Mouse (Mus musculus) limb, embryonic 11.5 days (tissue): Measurements from ENCODE around the gene Tenm3. TPM values are rescaled to one million over a fixed set of nuclear protein-coding genes. Genes with fewer than 3 reads are reported as not detected.

ENCODE experiments used
- ATAC-seq: fragments of 200-750 bp; cut with Nextera tagmentation; 2 replicates; pipeline ENCODE4 v1.8.0; 2017; ENCODE audit warnings: low read depth; ENCODE audit not compliant: insufficient number of reproducible peaks, low FRiP score, low TSS enrichment
- DNase-seq: peaks from one replicate; pipeline ENCODE4 v3.0.0-alpha.2; 2015; ENCODE audit warnings: low spot score
- H3K27ac ChIP-seq: fragments of 300-500 bp; sonication (generic); replicated peaks from 2 replicates; pipeline ENCODE4 v1.5.1; 2014; ENCODE audit warnings: low read depth, mild to moderate bottlenecking, low read length
- H3K27me3 ChIP-seq: fragments of 300-500 bp; sonication (generic); 2 replicates; pipeline ENCODE4 v1.6.1; 2014; ENCODE audit warnings: mild to moderate bottlenecking, low read length, mixed read lengths; ENCODE audit not compliant: control insufficient read depth, insufficient read depth
- H3K36me3 ChIP-seq: fragments of 300-500 bp; sonication (generic); 2 replicates; pipeline ENCODE4 v1.6.1; 2014; ENCODE audit warnings: mild to moderate bottlenecking, low read length, moderate library complexity, mixed read lengths; ENCODE audit not compliant: control insufficient read depth, insufficient read depth
- H3K4me1 ChIP-seq: fragments of 300-500 bp; sonication (generic); 2 replicates; pipeline ENCODE4 v1.6.1; 2014; ENCODE audit warnings: low read length, mixed read lengths; ENCODE audit not compliant: control insufficient read depth, insufficient read depth
- H3K4me2 ChIP-seq: fragments of 300-500 bp; sonication (generic); 2 replicates; pipeline ENCODE4 v1.6.1; 2014; ENCODE audit warnings: low read depth, mild to moderate bottlenecking, moderate library complexity; ENCODE audit not compliant: severe bottlenecking
- H3K4me3 ChIP-seq: fragments of 300-500 bp; sonication (generic); 2 replicates; pipeline ENCODE4 v1.5.1; 2014; ENCODE audit warnings: low read depth, low read length
- H3K9ac ChIP-seq: fragments of 300-500 bp; sonication (generic); 2 replicates; pipeline ENCODE4 v1.6.1; 2014; ENCODE audit warnings: mild to moderate bottlenecking, low read length
- H3K9me3 ChIP-seq: fragments of 300-500 bp; sonication (generic); 2 replicates; pipeline ENCODE4 v1.6.1; 2016; ENCODE audit warnings: low read length; ENCODE audit not compliant: control insufficient read depth
- WGBS: fragments of 180-500 bp; shearing (Covaris S2); extraction: QIAGEN DNeasy Blood & Tissue Kit; methylation state at CpG from one replicate; pipeline ENCODE4 v1.1.7; 2014; 5-methylcytosine and 5-hydroxymethylcytosine counted together
- polyA plus RNA-seq: library from polyadenylated mRNA; unstranded; fragments of >200 nt; fragmentation: Nextera tagmentation; extraction: Ambion mirVana; gene quantifications from 2 replicates; pipeline ENCODE4 v1.2.1, GENCODE M21; 2014

Gene Tenm3
- polyA plus RNA-seq, 1 experiment from 2014 or later, result 52.1 TPM

- Histone ChIP-seq H3K27ac (peak overlapping the region; percentile 99), H3K9me3 (no peaks in the 10 kb centered on the region), H3K27me3 (no peaks in the 10 kb centered on the region), H3K36me3 (no peaks in the 10 kb centered on the region), H3K4me3 (peak overlapping the region; percentile 75), H3K9ac (peak overlapping the region; percentile 67), H3K4me1 (peaks cover 7% of the 10 kb centered on the region; the same call in 1 of the 2 replicates), H3K4me2 (peak overlapping the region; percentile 70)
- ATAC-seq, result no peak
- under 1% methylated on average over 9 of the region's 9 CpGs for WGBS
- peak; percentile 56 for DNase-seq
Measured at GRCm38 (mm10) chr8:48553791-48554288, 289.9 kb downstream of the Tenm3 start.

- no peaks in the 10 kb centered on the region for H3K27me3 ChIP-seq
- H3K36me3 ChIP-seq, result no peaks in the 10 kb centered on the region
- no peak overlapping the region for H3K4me2 ChIP-seq
- DNase-seq (no peak), ATAC-seq (no peak)
- H3K4me1 ChIP-seq, result peaks cover 7% of the 10 kb centered on the region; the same call in 1 of the 2 replicates
- H3K9me3 ChIP-seq, result no peaks in the 10 kb centered on the region
- no peak overlapping the region for H3K4me3 ChIP-seq
- H3K27ac ChIP-seq, result no peak overlapping the region
- no peak overlapping the region for H3K9ac ChIP-seq
- WGBS, result 20% methylated on average over 2 of the region's 2 CpGs
Measured at GRCm38 (mm10) chr8:48552306-48552705, 291.4 kb downstream of the Tenm3 start.

- no peak overlapping the region for H3K4me2 ChIP-seq
- 80% methylated on average over 5 of the region's 5 CpGs for WGBS
Measured at GRCm38 (mm10) chr8:48551370-48551769, 292.4 kb downstream of the Tenm3 start.

GRCm38 (mm10) chr8:48548908-48549307 is 294.8 kb downstream of the Tenm3 start:
- 90% methylated on average over 9 of the region's 9 CpGs for WGBS
- no peak overlapping the region for H3K4me3 ChIP-seq

More at GRCm38 (mm10) chr8:48551370-48551769, 292.4 kb downstream of the Tenm3 start:
- ATAC-seq (no peak), DNase-seq (no peak)
- H3K9me3 ChIP-seq, result no peaks in the 10 kb centered on the region
- H3K27ac ChIP-seq, result no peak overlapping the region
- H3K4me3 ChIP-seq, result no peak overlapping the region
- H3K4me1 ChIP-seq, result peaks cover 7% of the 10 kb centered on the region; the same call in 1 of the 2 replicates
- no peak overlapping the region for H3K9ac ChIP-seq
- no peaks in the 10 kb centered on the region for H3K36me3 ChIP-seq
- no peaks in the 10 kb centered on the region for H3K27me3 ChIP-seq

GRCm38 (mm10) chr8:48545631-48546030 is 298.1 kb downstream of the Tenm3 start:
- Histone ChIP-seq H3K27me3 (no peaks in the 10 kb centered on the region), H3K4me3 (no peak overlapping the region), H3K4me1 (0 out of 2 replicates have a peak, but pooled peaks cover 3% of the 10 kb centered on the region), H3K27ac (no peak overlapping the region), H3K4me2 (no peak overlapping the region), H3K9me3 (no peaks in the 10 kb centered on the region), H3K9ac (no peak overlapping the region), H3K36me3 (no peaks in the 10 kb centered on the region)
- WGBS, result 91% methylated on average over 5 of the region's 5 CpGs
- DNase-seq (no peak), ATAC-seq (no peak)

More at GRCm38 (mm10) chr8:48548908-48549307, 294.8 kb downstream of the Tenm3 start:
- no peak overlapping the region for H3K27ac ChIP-seq
- no peak overlapping the region for H3K4me2 ChIP-seq
- ATAC-seq (no peak), DNase-seq (no peak)
- no peaks in the 10 kb centered on the region for H3K36me3 ChIP-seq
- H3K4me1 ChIP-seq, result peaks cover 7% of the 10 kb centered on the region; the same call in 1 of the 2 replicates
- no peak overlapping the region for H3K9ac ChIP-seq
- H3K9me3 ChIP-seq, result no peaks in the 10 kb centered on the region
- H3K27me3 ChIP-seq, result no peaks in the 10 kb centered on the region

GRCm38 (mm10) chr8:48544840-48545239 is 298.9 kb downstream of the Tenm3 start:
- Histone ChIP-seq H3K36me3 (no peaks in the 10 kb centered on the region), H3K4me2 (no peak overlapping the region), H3K4me3 (no peak overlapping the region), H3K4me1 (no peaks in the 10 kb centered on the region), H3K27me3 (no peaks in the 10 kb centered on the region), H3K9me3 (no peaks in the 10 kb centered on the region), H3K27ac (no peak overlapping the region), H3K9ac (no peak overlapping the region)
- WGBS, result 84% methylated on average over 7 of the region's 7 CpGs
- no peak for ATAC-seq
- no peak for DNase-seq

GRCm38 (mm10) chr8:48542141-48542540 is 301.6 kb downstream of the Tenm3 start:
- Histone ChIP-seq H3K27ac (no peak overlapping the region), H3K4me1 (no peaks in the 10 kb centered on the region), H3K9me3 (no peaks in the 10 kb centered on the region), H3K9ac (no peak overlapping the region), H3K4me3 (no peak overlapping the region), H3K36me3 (no peaks in the 10 kb centered on the region), H3K27me3 (no peaks in the 10 kb centered on the region), H3K4me2 (no peak overlapping the region)
- ATAC-seq (no peak), DNase-seq (no peak)
- WGBS, result 94% methylated on average over 17 of the region's 17 CpGs

GRCm38 (mm10) chr8:48540894-48541293 is 302.9 kb downstream of the Tenm3 start:
- Histone ChIP-seq H3K4me1 (no peaks in the 10 kb centered on the region), H3K36me3 (no peaks in the 10 kb centered on the region), H3K27me3 (no peaks in the 10 kb centered on the region), H3K4me3 (no peak overlapping the region), H3K9me3 (no peaks in the 10 kb centered on the region), H3K4me2 (no peak overlapping the region), H3K27ac (no peak overlapping the region), H3K9ac (no peak overlapping the region)
- no peak for DNase-seq
- ATAC-seq, result no peak
- WGBS, result 71% methylated on average over 8 of the region's 8 CpGs

GRCm38 (mm10) chr8:48535833-48536232 is 307.9 kb downstream of the Tenm3 start:
- Histone ChIP-seq H3K4me3 (no peak overlapping the region), H3K4me2 (no peak overlapping the region), H3K27me3 (no peaks in the 10 kb centered on the region), H3K4me1 (no peaks in the 10 kb centered on the region), H3K36me3 (no peaks in the 10 kb centered on the region), H3K27ac (no peak overlapping the region), H3K9me3 (no peaks in the 10 kb centered on the region), H3K9ac (no peak overlapping the region)
- DNase-seq, result no peak
- WGBS, result 91% methylated on average over 3 of the region's 3 CpGs
- no peak for ATAC-seq
